Mouse (Mus musculus) CH12.LX (cell line): ENCODE measurements around the gene Gzma. TPM values are rescaled to one million over a fixed set of nuclear protein-coding genes. Genes with fewer than 3 reads are reported as not detected.

Source experiments
- DNase-seq: peaks from one replicate; pipeline ENCODE4 v3.0.0-alpha.2; 2013; ENCODE audit errors: extremely low read depth
- H3K27ac ChIP-seq: 2 replicates; pipeline ENCODE4 v1.5.1; 2012; ENCODE audit warnings: low read depth, mild to moderate bottlenecking, control low read depth, moderate library complexity; ENCODE audit not compliant: insufficient read depth
- H3K27me3 ChIP-seq: replicated peaks from 2 replicates; pipeline ENCODE3; 2012; ENCODE audit warnings: inconsistent platforms
- H3K36me3 ChIP-seq, 2 experiments: replicated peaks in 1 of 2; 2 replicates each; pipeline versions ENCODE3 to v1.6.1; 2012; ENCODE audit warnings: inconsistent platforms in 1 of 2, low read length in 1 of 2, mild to moderate bottlenecking in 1 of 2, mixed read lengths in 1 of 2, moderate library complexity in 1 of 2; ENCODE audit not compliant: control insufficient read depth in 1 of 2, insufficient read depth in 1 of 2
- H3K4me1 ChIP-seq, 2 experiments: 2 replicates each; pipeline ENCODE4 v1.6.1; 2012; ENCODE audit warnings: inconsistent platforms in 1 of 2, moderate library complexity in 1 of 2; ENCODE audit not compliant: insufficient read depth in 2 of 2, control insufficient read depth in 1 of 2
- H3K4me2 ChIP-seq: 2 replicates; pipeline ENCODE4 v1.6.1; 2012; ENCODE audit warnings: low read depth, mild to moderate bottlenecking, control low read depth; ENCODE audit not compliant: poor library complexity, insufficient read depth, severe bottlenecking
- H3K4me3 ChIP-seq, 3 experiments: fragments of 150-350 bp in 1 of 3; sonication (generic) in 1 of 3; replicated peaks in 1 of 3; 2 replicates each; pipeline versions ENCODE3 to v1.5.1; 2011 to 2012; ENCODE audit warnings: low read depth in 2 of 3, low read length in 2 of 3, mild to moderate bottlenecking in 2 of 3, moderate library complexity in 2 of 3, control low read depth in 1 of 3, improper control_type of control experiment in 1 of 3, inconsistent platforms in 1 of 3, mixed read lengths in 1 of 3; ENCODE audit not compliant: poor library complexity in 1 of 3
- H3K79me2 ChIP-seq: replicated peaks from 2 replicates; pipeline ENCODE4 v1.6.1; 2012; ENCODE audit warnings: mild to moderate bottlenecking, moderate library complexity; ENCODE audit not compliant: control insufficient read depth, poor library complexity, insufficient read depth, severe bottlenecking; ENCODE audit errors: extremely low read depth
- H3K9ac ChIP-seq: 2 replicates; pipeline ENCODE4 v1.6.1; 2012; ENCODE audit warnings: low read depth, mild to moderate bottlenecking, control low read depth, moderate library complexity; ENCODE audit not compliant: insufficient read depth
- H3K9me3 ChIP-seq: replicated peaks from 2 replicates; pipeline ENCODE3; 2012; ENCODE audit warnings: low read length, inconsistent platforms, mixed read lengths
- BHLHE40 ChIP-seq: IDR thresholded peaks from 2 replicates; pipeline ENCODE4 v1.6.1; 2011; ENCODE audit warnings: mild to moderate bottlenecking, low read depth, low read length, improper control_type of control experiment
- CHD1 ChIP-seq: IDR thresholded peaks from 2 replicates; pipeline ENCODE4 v1.6.1; 2012; ENCODE audit warnings: low read depth, low read length, improper control_type of control experiment, inconsistent platforms
- EP300 ChIP-seq: IDR thresholded peaks from 2 replicates; pipeline ENCODE4 v1.6.1; 2011; ENCODE audit warnings: low read length, improper control_type of control experiment
- GABPA ChIP-seq: IDR thresholded peaks from 2 replicates; pipeline ENCODE4 v1.6.1; 2012; ENCODE audit warnings: low read depth, low read length, improper control_type of control experiment, inconsistent platforms; ENCODE audit not compliant: insufficient replicate concordance
- HCFC1 ChIP-seq: IDR thresholded peaks from 2 replicates; pipeline ENCODE4 v1.6.1; 2012; ENCODE audit warnings: low read depth, mild to moderate bottlenecking, inconsistent platforms, low read length, improper control_type of control experiment
- IRF4 ChIP-seq: IDR thresholded peaks from 2 replicates; pipeline ENCODE4 v1.6.1; 2014; ENCODE audit warnings: low read depth, mild to moderate bottlenecking, inconsistent platforms, low read length, improper control_type of control experiment
- JUN ChIP-seq: IDR thresholded peaks from 2 replicates; pipeline ENCODE4 v1.6.1; 2011; ENCODE audit warnings: low read depth, mild to moderate bottlenecking, low read length, improper control_type of control experiment, moderate library complexity; ENCODE audit not compliant: insufficient read depth
- JUND ChIP-seq: conservative IDR thresholded peaks from 2 replicates; pipeline ENCODE4 v1.6.1; 2011; ENCODE audit warnings: low read depth, low read length, improper control_type of control experiment
- MAZ ChIP-seq: IDR thresholded peaks from 2 replicates; pipeline ENCODE4 v1.6.1; 2012; ENCODE audit warnings: low read depth, mild to moderate bottlenecking, inconsistent platforms, low read length, improper control_type of control experiment, moderate library complexity
- MXI1 ChIP-seq: IDR thresholded peaks from 2 replicates; pipeline ENCODE4 v1.6.1; 2011; ENCODE audit warnings: mild to moderate bottlenecking, low read depth, low read length, improper control_type of control experiment
- MYC ChIP-seq: IDR thresholded peaks from 2 replicates; pipeline ENCODE4 v1.6.1; 2011; ENCODE audit warnings: low read depth, mild to moderate bottlenecking, improper control_type of control experiment, low read length
- NELFE ChIP-seq: IDR thresholded peaks from 2 replicates; pipeline ENCODE4 v1.6.1; 2011; ENCODE audit warnings: low read depth, low read length, improper control_type of control experiment
- POLR2A ChIP-seq: IDR thresholded peaks from 2 replicates; pipeline ENCODE4 v1.6.1; 2011; ENCODE audit warnings: low read depth, mild to moderate bottlenecking, improper control_type of control experiment, low read length
- SIN3A ChIP-seq: IDR thresholded peaks from 2 replicates; pipeline ENCODE4 v1.6.1; 2012; ENCODE audit warnings: low read length, improper control_type of control experiment, inconsistent platforms
- TCF12 ChIP-seq: IDR thresholded peaks from 2 replicates; pipeline ENCODE4 v1.6.1; 2014; ENCODE audit warnings: low read depth, mild to moderate bottlenecking, inconsistent platforms, low read length, improper control_type of control experiment
- USF2 ChIP-seq: conservative IDR thresholded peaks from 2 replicates; pipeline ENCODE4 v1.6.1; 2011; ENCODE audit warnings: low read depth, low read length, improper control_type of control experiment
- ZKSCAN1 ChIP-seq: IDR thresholded peaks from 2 replicates; pipeline ENCODE4 v1.6.1; 2012; ENCODE audit warnings: low read depth, inconsistent platforms, low read length, improper control_type of control experiment, borderline replicate concordance
- ZMIZ1 ChIP-seq: IDR thresholded peaks from 2 replicates; pipeline ENCODE4 v1.6.1; 2012; ENCODE audit warnings: low read depth, mild to moderate bottlenecking, inconsistent platforms, low read length, improper control_type of control experiment
- ZNF384 ChIP-seq: IDR thresholded peaks from 2 replicates; pipeline ENCODE4 v1.6.1; 2012; ENCODE audit warnings: low read depth, low read length, improper control_type of control experiment, inconsistent platforms
- dilution Hi-C: fragments of 300-500 bp; cut with MboI; formaldehyde crosslinking; loops from 2 replicates; pipeline ENCODE4 v1.14.3; 2020; ENCODE audit warnings: low sequenced_read_pairs; ENCODE audit not compliant: extremely low pct_unique_long_range_greater_than_20kb, extremely low pct_ligation_motif_present
- in situ Hi-C: fragments of 300-500 bp; cut with MboI; formaldehyde crosslinking; loops from 3 replicates; pipeline ENCODE4 v1.14.3; 2019; ENCODE audit warnings: low sequenced_read_pairs, low pct_ligation_motif_present, low pct_unique_long_range_greater_than_20kb, mixed read lengths
- polyA plus RNA-seq: library from polyadenylated mRNA; unstranded; fragments of >175 nt; gene quantifications from 2 replicates; pipeline ENCODE4 v1.2.1, GENCODE M21; 2012; ENCODE audit warnings: low read depth; ENCODE audit not compliant: insufficient read length
- total RNA-seq, 2 experiments: library from RNA; depleted of rRNA; stranded (reverse); fragments of 300-350 nt in 1 of 2; fragments of >200 nt in 1 of 2; gene quantifications; 2 replicates each; pipeline ENCODE4 v1.2.3; 2012 to 2014

The Gzma gene
- total and polyA plus RNA-seq, 3 experiments, result not detected

DNA sequence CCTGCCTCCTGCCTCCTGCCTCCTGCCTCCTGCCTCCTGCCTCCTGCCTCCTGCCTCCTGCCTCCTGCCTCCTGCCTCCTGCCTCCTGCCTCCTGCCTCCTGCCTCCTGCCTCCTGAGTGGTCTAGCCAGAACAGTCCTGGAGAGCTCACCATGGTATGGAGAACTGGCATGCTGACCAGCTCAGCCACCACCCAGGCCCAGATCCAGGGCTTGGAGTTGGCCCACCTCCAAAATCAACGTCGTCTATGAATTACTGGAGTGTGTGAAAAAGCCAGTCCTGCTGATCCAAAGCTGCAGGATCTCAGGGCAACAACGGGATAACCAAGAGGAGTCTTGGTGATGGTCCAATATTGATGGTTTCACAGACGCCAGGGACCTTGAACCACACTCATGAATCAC lies 18.2 kb upstream of the Gzma start:
- H3K9ac ChIP-seq, result no peak overlapping the region
- DNase-seq, result no peak
- H3K27ac ChIP-seq, result no peak overlapping the region
- no peaks in the 10 kb centered on the region for H3K9me3 ChIP-seq
- H3K4me1 ChIP-seq, result peaks cover 3 to 16% of the 10 kb centered on the region in 2 experiments
- H3K4me3 ChIP-seq, result no peak overlapping the region
- no peak for TF ChIP-seq TCF12
- no peak for TF ChIP-seq SIN3A
- no peak for TF ChIP-seq HCFC1
- TF ChIP-seq POLR2A, result no peak
- no peak for TF ChIP-seq ZMIZ1
- no peak for TF ChIP-seq NELFE
- no peak for TF ChIP-seq USF2
- no peak for TF ChIP-seq JUN
- TF ChIP-seq ZKSCAN1, result no peak
- no peak for TF ChIP-seq IRF4
- no peak for TF ChIP-seq CHD1
- no peak for TF ChIP-seq MAZ
- no peaks in the 10 kb centered on the region for H3K27me3 ChIP-seq
- H3K79me2 ChIP-seq, result no peaks in the 10 kb centered on the region
- in situ Hi-C loops (no loop called here), dilution Hi-C loops (no loop called here)
- H3K36me3 ChIP-seq, result no peaks in the 10 kb centered on the region
- H3K4me2 ChIP-seq, result no peak overlapping the region

DNA sequence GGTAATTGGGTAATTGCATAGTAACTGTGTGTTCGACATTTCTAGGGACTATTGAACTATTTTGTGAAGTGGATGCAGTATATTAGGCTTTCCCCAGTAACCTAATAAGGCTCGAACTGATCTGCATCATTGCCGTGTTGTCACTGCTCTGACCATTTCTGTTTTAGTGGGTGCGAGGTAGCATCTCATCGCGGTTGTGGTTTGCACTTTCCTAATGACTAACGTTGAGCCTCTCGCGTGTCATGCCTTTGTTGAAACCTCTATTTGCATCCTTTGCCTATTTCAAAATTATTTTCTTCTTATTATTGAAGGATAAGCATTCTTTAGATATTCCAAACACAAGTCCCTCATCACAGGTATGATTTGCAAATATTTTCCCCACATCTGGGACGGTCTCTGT lies 4.0 kb upstream of the Gzma start:
- Histone ChIP-seq H3K9me3 (no peaks in the 10 kb centered on the region), H3K27ac (no peak overlapping the region), H3K4me3 (no peak overlapping the region), H3K4me2 (no peak overlapping the region), H3K36me3 (no peaks in the 10 kb centered on the region), H3K79me2 (no peaks in the 10 kb centered on the region), H3K4me1 (peaks cover 5 to 25% of the 10 kb centered on the region in 2 experiments), H3K27me3 (no peaks in the 10 kb centered on the region), H3K9ac (no peak overlapping the region)
- peak; percentile 42 for DNase-seq
- TF ChIP-seq ZNF384 (no peak), MXI1 (no peak), MAZ (no peak), MYC (no peak), POLR2A (no peak), BHLHE40 (peak; percentile 72), IRF4 (peak; percentile 59), JUND (0 out of 2 replicates have a peak, but pooled peaks have one; percentile 41), GABPA (no peak), USF2 (no peak), EP300 (peak; percentile 22; the same call in 1 of the 2 replicates)
- dilution Hi-C loops (no loop called here), in situ Hi-C loops (no loop called here)
